ENCODE assay signal across 8 mouse cellular contexts in genomic region chr7:144781337-144781736, GRCm38 (mm10). TPM values are rescaled to one million over a fixed set of nuclear protein-coding genes. Genes with fewer than 3 reads are reported as not detected.
A peak's percentile ranks its signal among the peaks of the same experiment; 100 is the strongest.
DNase-seq lines count a peak whose midpoint lies in the region; TF ChIP-seq lines count a peak whose summit lies in the region.

No protein-coding gene starts in this region.

- no peak for TF ChIP-seq POLR2A in bone marrow, adult 2 months (IDR thresholded peaks at IDR 0.05; ENCODE audit: borderline replicate concordance, control insufficient read depth, low read depth, low read length)

- WGBS in heart, embryonic 10.5 days = 56% methylated on average over 5 of the region's 5 CpGs
- 72% methylated on average over 5 of the region's 5 CpGs for WGBS in bone marrow, adult 2 months

- no peak overlapping the region for H3K4me3 ChIP-seq in heart, embryonic 10.5 days
- no peak overlapping the region for H3K4me3 ChIP-seq in bone marrow, adult 2 months (replicated peaks; ENCODE audit: control insufficient read depth, low read depth, low read length)

- peaks cover 82% of the 10 kb centered on the region for H3K27me3 ChIP-seq in heart, embryonic 10.5 days (ENCODE audit: insufficient read depth, poor library complexity, severe bottlenecking)

- H3K36me3 ChIP-seq in heart, embryonic 10.5 days = no peaks in the 10 kb centered on the region

- TF ChIP-seq CTCF in bone marrow, adult 2 months (IDR thresholded peaks at IDR 0.05; ENCODE audit: control insufficient read depth, insufficient read depth, low read length) = peak; percentile 29; the same call in 1 of the 2 replicates

- no peak for DNase-seq in heart, embryonic 10.5 days (ENCODE audit: low spot score)
- no peak for DNase-seq in heart, adult 11 months
- peak; percentile 6 for DNase-seq in A20 (ENCODE audit: low read depth, low spot score)
- peak; percentile 34 for DNase-seq in kidney, postnatal 14 days
- peak; percentile 29 for DNase-seq in retina, postnatal 7 days (ENCODE audit: low read depth, low spot score)
- no peak for DNase-seq in right cerebral cortex, postnatal 36 days (ENCODE audit: low spot score in 2 of 2)
- DNase-seq in layer of hippocampus, postnatal 36 days = no peak

- H3K4me1 ChIP-seq in heart, embryonic 10.5 days = peaks cover 23% of the 10 kb centered on the region
- no peaks in the 10 kb centered on the region; the same call in 1 of the 2 replicates for H3K4me1 ChIP-seq in bone marrow, adult 2 months (ENCODE audit: control insufficient read depth, insufficient read depth, low read length)

- peak overlapping the region; percentile 65; the same call in 1 of the 2 replicates for H3K27ac ChIP-seq in heart, embryonic 10.5 days
- H3K27ac ChIP-seq in bone marrow, adult 2 months (ENCODE audit: control insufficient read depth, insufficient read depth, low read depth, low read length, poor library complexity) = no peak overlapping the region

- H3K9me3 ChIP-seq in heart, embryonic 10.5 days = no peaks in the 10 kb centered on the region

RNA-seq across cellular contexts. Expression of gene Ano1, which starts 29.6 kb away (rescaled TPM):
- 18.1 and 18.3 TPM in 2 replicates for polyA plus RNA-seq in heart, embryonic 10.5 days (2016; fragmentation: Nextera tagmentation; extraction: Ambion mirVana)
- polyA plus RNA-seq in bone marrow, adult 2 months (2011; ENCODE audit: insufficient read depth, insufficient read length, low replicate concordance, missing spikeins) = 1.4 and 1.5 TPM in 2 replicates
- 1 to 10 TPM; 2.5 to 2.6 TPM for total RNA-seq in layer of hippocampus, postnatal 36 days (2021)

RNA-seq across cellular contexts. Expression of gene Fgf3, which starts 56.5 kb away (rescaled TPM):
- 0.07 and 0.88 TPM in 2 replicates for polyA plus RNA-seq in heart, embryonic 10.5 days (2016; fragmentation: Nextera tagmentation; extraction: Ambion mirVana)
- polyA plus RNA-seq in bone marrow, adult 2 months (2011; ENCODE audit: insufficient read depth, insufficient read length, low replicate concordance, missing spikeins) = 2.4 TPM in 1 of 2 replicates, not detected in the other
- total RNA-seq in layer of hippocampus, postnatal 36 days (2021) = not detected

Comparison
In these comparisons a context has a peak if more than half of its experiments do, and no peak if none do; other contexts are left out.
1. DNase-seq: peak in A20 (single experiment), kidney, postnatal 14 days (single experiment) and retina, postnatal 7 days (single experiment); none in heart, embryonic 10.5 days (single experiment), heart, adult 11 months (single experiment), right cerebral cortex, postnatal 36 days (0 of 2) and layer of hippocampus, postnatal 36 days (0 of 2).